Mouse (Mus musculus) layer of hippocampus, adult 9-11 months (tissue): ENCODE measurements at regions not wholly inside any gene's neighbourhood (a gene's known extent, or its start where the extent isn't known, plus 50 kb on each side); places are given as distances from the start of the nearest gene placed in this dataset.

Experiments used
- DNase-seq: peaks from one replicate; pipeline ENCODE4 v3.0.0; 2022

DNA sequence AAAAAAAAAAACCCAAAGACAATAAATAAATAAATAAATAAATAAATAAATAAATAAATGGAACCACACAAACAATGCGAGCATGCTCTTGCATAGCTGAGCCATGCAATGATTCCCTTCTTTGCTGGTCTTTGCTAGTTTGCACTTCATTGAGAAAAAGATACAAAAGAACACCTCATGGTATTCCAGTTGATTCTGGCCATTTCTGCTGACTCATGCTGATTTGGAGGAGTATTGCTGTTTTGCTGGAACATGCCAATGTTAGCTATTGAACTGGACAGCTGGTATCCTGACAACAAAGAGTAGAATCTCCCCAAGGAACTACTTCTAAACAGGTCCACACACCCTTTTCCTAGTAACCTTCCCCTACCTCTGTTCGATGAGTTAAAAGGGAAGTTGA lies 60.2 kb downstream of the Htr1a start:
- DNase-seq, result no peak

DNA sequence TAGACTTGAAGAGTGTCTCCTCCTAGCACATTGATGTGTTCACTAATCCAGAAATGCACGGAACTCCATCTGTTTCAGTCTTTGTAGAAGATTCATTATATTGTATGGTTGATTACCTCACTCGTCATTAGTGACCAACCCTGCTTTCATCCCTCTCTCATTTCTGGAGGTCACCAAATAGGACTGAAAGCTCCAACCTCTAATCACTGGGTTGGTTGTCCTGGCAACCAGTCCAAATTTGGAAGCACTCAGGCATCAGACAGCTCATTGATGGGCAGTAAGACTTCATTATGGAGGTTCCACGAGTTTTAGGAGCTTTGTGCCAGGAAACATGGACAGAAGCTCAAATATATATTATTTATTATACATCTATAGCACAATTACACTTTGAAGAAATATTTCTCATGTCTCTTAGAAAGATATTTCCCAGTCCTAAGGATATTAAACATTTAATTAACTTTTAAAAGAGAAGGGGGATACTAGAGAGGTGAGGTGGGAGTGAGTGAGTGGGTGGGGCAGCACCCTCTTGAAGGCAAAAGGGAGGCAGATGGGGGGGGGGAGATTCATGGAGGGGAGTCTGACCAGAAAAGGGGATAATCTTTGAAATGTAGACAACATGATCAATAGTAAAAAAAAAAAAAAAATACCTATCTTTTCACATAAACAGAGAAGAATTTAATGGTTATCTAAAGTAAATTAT lies 94.7 kb downstream of the Htr1a start:
- no peak for DNase-seq

DNA sequence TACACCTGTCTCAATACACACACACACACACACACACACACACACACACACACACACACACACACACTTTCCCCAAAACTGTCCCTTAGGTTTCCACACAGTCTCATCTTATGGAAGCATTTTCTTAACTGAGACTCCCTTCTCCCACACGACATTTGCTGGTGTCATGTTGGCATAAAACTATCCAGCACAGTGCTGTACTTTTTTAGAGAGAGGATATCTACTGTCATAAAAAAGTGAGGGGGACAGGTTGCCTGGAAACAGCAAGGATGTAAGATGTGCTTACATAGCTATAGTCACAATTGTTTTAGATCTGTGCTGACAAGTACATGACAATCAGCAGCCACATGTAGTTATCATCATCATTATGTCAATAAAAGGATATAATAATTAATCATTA lies 129.8 kb downstream of the Htr1a start:
- DNase-seq, result no peak

DNA sequence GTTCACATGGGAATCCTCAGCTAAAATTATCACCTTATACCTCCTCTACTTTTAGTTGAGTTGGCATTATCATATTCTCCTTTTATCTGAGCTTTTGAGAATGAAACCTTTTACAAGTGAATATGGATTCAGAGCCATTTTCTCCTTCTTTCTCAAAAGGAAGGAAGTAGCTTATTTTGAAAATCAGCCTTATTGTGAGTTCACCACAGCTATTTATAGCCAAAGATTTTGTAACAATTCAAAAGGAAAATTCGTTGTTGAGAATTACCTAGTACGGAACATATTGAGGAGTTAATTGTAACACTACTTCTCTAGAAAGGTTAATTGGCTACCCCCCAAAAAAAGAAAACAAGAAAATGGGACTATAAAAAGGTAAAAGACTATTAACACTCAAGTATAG lies 163.0 kb downstream of the Htr1a start:
- no peak for DNase-seq

DNA sequence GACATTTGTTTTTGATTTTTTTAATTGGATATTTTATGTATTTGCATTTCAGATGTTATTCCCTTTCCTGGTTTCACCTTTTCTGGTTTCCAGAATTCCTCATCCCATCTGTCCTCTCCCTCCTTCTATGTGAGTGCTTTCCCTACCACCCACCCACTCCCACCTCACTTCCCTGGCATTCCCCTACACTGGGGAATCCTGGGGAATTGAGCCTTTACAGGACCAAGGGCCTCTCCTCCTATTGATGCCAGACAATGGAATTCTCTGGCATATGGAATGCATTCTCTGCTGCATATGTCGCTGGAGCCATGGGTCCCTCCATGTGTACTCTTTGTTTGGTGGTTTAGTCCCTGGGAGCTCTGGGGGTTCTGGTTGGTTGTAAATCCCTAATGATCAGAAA lies 175.9 kb downstream of the Htr1a start:
- DNase-seq, result no peak

DNA sequence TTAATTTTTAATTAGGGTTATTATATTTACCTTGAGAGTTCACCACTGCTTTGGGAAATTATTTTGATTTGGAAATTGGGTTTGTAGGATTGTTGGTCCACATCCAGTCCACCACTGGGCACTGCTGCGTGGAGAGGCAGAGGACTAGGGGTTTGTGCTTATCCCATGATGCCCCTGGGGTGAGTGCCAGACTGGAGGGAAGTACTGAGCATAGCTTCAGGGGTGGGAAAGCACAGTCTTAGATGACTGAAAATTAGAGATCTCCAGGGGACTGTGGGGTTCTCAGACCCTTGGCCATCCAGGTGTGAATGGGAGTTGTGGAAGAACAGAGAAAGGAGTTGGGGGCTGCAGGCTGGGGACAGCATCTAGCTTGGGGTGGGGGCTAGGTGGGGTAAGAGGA lies 177.4 kb downstream of the Htr1a start:
- DNase-seq, result no peak

DNA sequence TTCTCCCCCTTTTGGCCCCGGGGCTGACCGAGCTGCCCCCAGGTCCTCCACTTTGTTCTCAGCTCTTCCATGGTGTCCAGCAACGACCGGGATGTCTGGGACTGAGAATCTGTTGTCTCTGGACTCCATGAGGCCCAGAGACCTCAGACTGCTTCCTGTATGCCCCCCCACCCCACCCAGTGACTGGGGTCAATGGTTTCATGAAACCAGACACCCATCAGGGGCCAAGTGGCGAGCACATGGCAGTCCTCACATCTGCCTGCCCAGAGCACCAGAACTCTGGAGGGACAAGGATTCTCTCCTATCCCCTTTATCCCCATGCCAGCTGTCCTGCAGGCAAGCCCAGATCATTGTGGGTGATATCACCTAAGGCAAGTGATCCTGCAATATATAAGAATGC lies 185.2 kb downstream of the Htr1a start:
- no peak for DNase-seq

DNA sequence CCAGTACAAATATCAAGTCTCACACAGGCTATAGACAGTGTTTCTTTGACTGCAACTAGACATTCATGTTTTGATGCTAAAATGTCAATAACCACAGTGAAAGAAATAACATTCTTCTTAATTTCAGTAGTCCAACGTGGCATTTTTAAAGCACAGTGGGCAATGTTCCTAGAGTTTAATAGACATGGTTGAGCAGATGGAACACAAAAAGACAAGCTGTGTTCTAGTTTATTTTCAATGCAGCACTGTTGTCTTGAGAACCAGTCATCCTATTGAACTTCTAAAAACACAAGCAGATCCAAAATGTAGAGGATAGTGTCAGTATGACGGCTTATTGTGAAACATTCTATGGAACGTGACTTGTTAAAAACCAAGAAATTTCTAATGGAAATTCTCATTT lies 205.2 kb downstream of the Htr1a start:
- peak; percentile 36 for DNase-seq
